Mouse (Mus musculus) lung, adult 2 months (tissue): ENCODE results near the gene Mbd5.

Source experiments
- CTCF ChIP-seq: fragments of 200-500 bp; IDR thresholded peaks from 2 replicates; pipeline ENCODE4 v1.5.1; 2011; ENCODE audit warnings: mild to moderate bottlenecking, low read length, control low read depth; ENCODE audit not compliant: insufficient read depth
- POLR2A ChIP-seq: fragments of 200-500 bp; IDR thresholded peaks from 2 replicates; pipeline ENCODE4 v1.6.1; 2011; ENCODE audit warnings: low read depth, mild to moderate bottlenecking, control low read depth, low read length, borderline replicate concordance; ENCODE audit errors: extremely low read depth

GRCm38 (mm10) chr2:49355867-49356266 lies 406.6 kb downstream of the Mbd5 start:
- TF ChIP-seq CTCF = no peak
- TF ChIP-seq POLR2A = no peak
